27 mouse cellular contexts compared by ENCODE assay signal in genomic region chr13:55419142-55419541, GRCm38 (mm10). TPM values are rescaled to one million over a fixed set of nuclear protein-coding genes. Genes with fewer than 3 reads are reported as not detected.
"Had no signal": no experiment of that assay in that cellular context is flagged by ENCODE, and none has a peak within 500 bp of the region (broad histone marks: within the 10 kb centered on the region; RNA-seq: fewer than 3 reads in every experiment).

No protein-coding gene starts in this region.

- ATAC-seq: hindbrain, embryonic 16.5 days; inflammation-experienced regulatory T-cells, adult 6 months; intestine, embryonic 15.5 days; intestine, postnatal 0 days; liver, embryonic 12.5 days had no signal

- H3K4me3 ChIP-seq: heart, embryonic 10.5 days; heart, embryonic 12.5 days; hindbrain, embryonic 10.5 days; hindbrain, embryonic 12.5 days; intestine, embryonic 15.5 days; layer of hippocampus, adult 2 months; left cerebral cortex, adult 2 months; limb, embryonic 13.5 days; limb, embryonic 15.5 days; liver, embryonic 12.5 days had no signal

- H3K9me3 ChIP-seq: heart, embryonic 10.5 days; heart, embryonic 12.5 days; hindbrain, embryonic 10.5 days; hindbrain, embryonic 12.5 days; intestine, embryonic 15.5 days; limb, embryonic 13.5 days; limb, embryonic 15.5 days; liver, embryonic 12.5 days had no signal

- H3K9ac ChIP-seq: heart, embryonic 12.5 days; hindbrain, embryonic 12.5 days; hindbrain, embryonic 14.5 days; intestine, embryonic 15.5 days; limb, embryonic 13.5 days; limb, embryonic 15.5 days; liver, embryonic 12.5 days; liver, embryonic 14.5 days had no signal

- H3K36me3 ChIP-seq: heart, embryonic 10.5 days; heart, embryonic 12.5 days; hindbrain, embryonic 10.5 days; hindbrain, embryonic 12.5 days; intestine, embryonic 15.5 days; limb, embryonic 13.5 days; limb, embryonic 15.5 days; liver, embryonic 12.5 days had no signal

- H3K4me2 ChIP-seq: heart, embryonic 12.5 days; hindbrain, embryonic 12.5 days; hindbrain, embryonic 14.5 days; intestine, embryonic 15.5 days; limb, embryonic 13.5 days; limb, embryonic 15.5 days had no signal

- DNase-seq: gastrocnemius, postnatal 10 days; gastrocnemius, postnatal 25 days; heart, adult 18-20 months; heart, postnatal 10 days; heart, postnatal 4 days; kidney, adult 18-20 months; kidney, postnatal 4 days had no signal

- H3K27ac ChIP-seq: heart, embryonic 10.5 days; hindbrain, embryonic 10.5 days; hindbrain, embryonic 12.5 days; hindbrain, embryonic 14.5 days; intestine, embryonic 15.5 days; layer of hippocampus, adult 2 months; limb, embryonic 13.5 days; limb, embryonic 15.5 days; liver, embryonic 12.5 days; liver, embryonic 14.5 days had no signal

RNA-seq across cellular contexts. Expression of gene Pfn3, which starts 4.1 kb away (rescaled TPM):
- polyA plus RNA-seq: heart, embryonic 10.5 days; heart, embryonic 12.5 days; heart, embryonic 14.5 days; heart, embryonic 16.5 days; hindbrain, embryonic 10.5 days; hindbrain, embryonic 12.5 days; inflammation-experienced regulatory T-cells, adult 6 months; intestine, embryonic 15.5 days; intestine, postnatal 0 days; kidney, embryonic 14.5 days; limb, embryonic 11.5 days; limb, embryonic 15.5 days; liver, adult 2 months; liver, embryonic 12.5 days; liver, embryonic 14.5 days had no signal

RNA-seq across cellular contexts. Expression of gene F12, which starts 7.5 kb away (rescaled TPM):
- polyA plus RNA-seq: heart, embryonic 14.5 days; hindbrain, embryonic 12.5 days; kidney, embryonic 14.5 days; limb, embryonic 11.5 days had no signal

RNA-seq across cellular contexts. Expression of gene Slc34a1, which starts 21.2 kb away (rescaled TPM):
- polyA plus RNA-seq: heart, embryonic 10.5 days; heart, embryonic 12.5 days; heart, embryonic 14.5 days; heart, embryonic 16.5 days; hindbrain, embryonic 12.5 days; hindbrain, embryonic 14.5 days; hindbrain, embryonic 16.5 days; intestine, embryonic 15.5 days; limb, embryonic 11.5 days; liver, embryonic 12.5 days had no signal

RNA-seq across cellular contexts. Expression of gene Prr7, which starts 44.9 kb away (rescaled TPM):
- polyA plus RNA-seq: liver, embryonic 12.5 days had no signal
